Mouse (Mus musculus): ENCODE measurements around the gene Atg9b. TPM values are rescaled to one million over a fixed set of nuclear protein-coding genes. Genes with fewer than 3 reads are reported as not detected.
"Not testable (repeated sequence)": the region's sequence is repeated elsewhere in the genome, so short reads cannot be mapped to it uniquely, and the experiment has no call there.

The Atg9b gene
- polyA plus RNA-seq, 1 experiment from 2014 or later: 0.72 TPM

DNA sequence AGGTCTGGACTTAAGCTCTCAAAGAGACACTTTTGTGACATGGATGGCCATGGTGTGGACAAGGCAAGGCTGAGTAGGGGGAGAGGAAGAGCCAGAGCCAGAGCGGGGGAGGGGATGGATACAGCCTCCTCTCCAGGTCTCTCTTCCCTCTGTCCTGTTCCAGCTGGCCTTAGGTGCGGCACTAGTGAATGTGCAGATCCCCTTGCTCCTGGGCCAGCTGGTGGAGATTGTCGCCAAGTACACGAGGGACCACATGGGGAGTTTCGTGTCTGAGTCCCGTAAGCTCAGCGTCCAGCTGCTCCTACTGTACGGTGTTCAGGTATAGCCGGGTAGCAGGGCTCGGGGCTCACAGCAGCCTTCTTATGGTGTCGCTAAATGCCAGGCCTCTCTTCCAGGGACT is 8.4 kb upstream of the Atg9b start:
- WGBS: 90% methylated on average over 11 of the region's 11 CpGs
- Histone ChIP-seq H3K4me2 (ENCODE audit: low read length) (no peak overlapping the region), H3K27ac (replicated peaks; ENCODE audit: low read depth, low read length) (no peak overlapping the region), H3K9me3 (ENCODE audit: control insufficient read depth, low read length) (no peaks in the 10 kb centered on the region), H3K4me3 (replicated peaks; ENCODE audit: low read depth, low read length) (no peak overlapping the region), H3K4me1 (ENCODE audit: control insufficient read depth, insufficient read depth, low read length) (no peaks in the 10 kb centered on the region), H3K27me3 (ENCODE audit: control insufficient read depth, insufficient read depth, low read length) (no peaks in the 10 kb centered on the region), H3K36me3 (ENCODE audit: control insufficient read depth, insufficient read depth, low read length) (peaks cover 35% of the 10 kb centered on the region), H3K9ac (replicated peaks; ENCODE audit: low read length) (no peak overlapping the region)
- DNase-seq: no peak
- ATAC-seq (ENCODE audit: low FRiP score, low TSS enrichment): no peak

GRCm38 (mm10) chr5:24399686-24400085 is 7.7 kb upstream of the Atg9b start:
- 92% methylated on average over 10 of the region's 10 CpGs for WGBS
- no peak for ATAC-seq (ENCODE audit: low FRiP score, low TSS enrichment)
- Histone ChIP-seq H3K27me3 (ENCODE audit: control insufficient read depth, insufficient read depth, low read length) (no peaks in the 10 kb centered on the region), H3K4me3 (replicated peaks; ENCODE audit: low read depth, low read length) (no peak overlapping the region), H3K4me1 (ENCODE audit: control insufficient read depth, insufficient read depth, low read length) (0 out of 2 replicates have a peak, but pooled peaks cover 3% of the 10 kb centered on the region), H3K27ac (replicated peaks; ENCODE audit: low read depth, low read length) (no peak overlapping the region), H3K9me3 (ENCODE audit: control insufficient read depth, low read length) (no peaks in the 10 kb centered on the region), H3K4me2 (ENCODE audit: low read length) (no peak overlapping the region), H3K36me3 (ENCODE audit: control insufficient read depth, insufficient read depth, low read length) (peaks cover 35% of the 10 kb centered on the region), H3K9ac (replicated peaks; ENCODE audit: low read length) (no peak overlapping the region)
- no peak for DNase-seq

- not testable (repeated sequence) for H3K27ac ChIP-seq (replicated peaks; ENCODE audit: low read depth, low read length); H3K4me1 ChIP-seq (ENCODE audit: control insufficient read depth, insufficient read depth, low read length); ATAC-seq (ENCODE audit: low FRiP score, low TSS enrichment); H3K9ac ChIP-seq (replicated peaks; ENCODE audit: low read length); H3K27me3 ChIP-seq (ENCODE audit: control insufficient read depth, insufficient read depth, low read length); DNase-seq; H3K36me3 ChIP-seq (ENCODE audit: control insufficient read depth, insufficient read depth, low read length); H3K4me2 ChIP-seq (ENCODE audit: low read length); H3K4me3 ChIP-seq (replicated peaks; ENCODE audit: low read depth, low read length); H3K9me3 ChIP-seq (ENCODE audit: control insufficient read depth, low read length)
- WGBS: 91% methylated on average over 6 of the region's 6 CpGs
Observed at GRCm38 (mm10) chr5:24396254-24396653, 4.3 kb upstream of the Atg9b start.

- Histone ChIP-seq H3K27ac (replicated peaks; ENCODE audit: low read depth, low read length) (peak overlapping the region; percentile 83), H3K9me3 (ENCODE audit: control insufficient read depth, low read length) (no peaks in the 10 kb centered on the region), H3K36me3 (ENCODE audit: control insufficient read depth, insufficient read depth, low read length) (no peaks in the 10 kb centered on the region), H3K4me3 (replicated peaks; ENCODE audit: low read depth, low read length) (peak overlapping the region; percentile 55), H3K9ac (replicated peaks; ENCODE audit: low read length) (peak overlapping the region; percentile 52), H3K4me1 (ENCODE audit: control insufficient read depth, insufficient read depth, low read length) (peaks cover 8% of the 10 kb centered on the region; the same call in 1 of the 2 replicates), H3K4me2 (ENCODE audit: low read length) (peak overlapping the region; percentile 50), H3K27me3 (ENCODE audit: control insufficient read depth, insufficient read depth, low read length) (no peaks in the 10 kb centered on the region)
- DNase-seq: peak; percentile 97
- under 1% methylated on average over 36 of the region's 36 CpGs for WGBS
- peak; percentile 96 for ATAC-seq (ENCODE audit: low FRiP score, low TSS enrichment)
Observed at GRCm38 (mm10) chr5:24394165-24394894, 2.4 kb upstream of the Atg9b start.

GRCm38 (mm10) chr5:24393392-24393997 is 1.6 kb upstream of the Atg9b start, which contains the start of gene Abcb8:
Gene Abcb8, plus strand, starts transcription at chr5:24393663.
- Histone ChIP-seq H3K36me3 (ENCODE audit: control insufficient read depth, insufficient read depth, low read length) (no peaks in the 10 kb centered on the region), H3K4me2 (ENCODE audit: low read length) (peak within 1 kb of the TSS; percentile 50), H3K27me3 (ENCODE audit: control insufficient read depth, insufficient read depth, low read length) (peaks cover 4% of the 10 kb centered on the region; the same call in 1 of the 2 replicates), H3K27ac (replicated peaks; ENCODE audit: low read depth, low read length) (peak within 1 kb of the TSS; percentile 83), H3K9ac (replicated peaks; ENCODE audit: low read length) (peak within 1 kb of the TSS; percentile 52), H3K9me3 (ENCODE audit: control insufficient read depth, low read length) (no peaks in the 10 kb centered on the region), H3K4me1 (ENCODE audit: control insufficient read depth, insufficient read depth, low read length) (peaks cover 8% of the 10 kb centered on the region; the same call in 1 of the 2 replicates), H3K4me3 (replicated peaks; ENCODE audit: low read depth, low read length) (peak within 1 kb of the TSS; percentile 55)
- ATAC-seq (ENCODE audit: low FRiP score, low TSS enrichment) (no peak), DNase-seq (peak; percentile 86)
- 22% methylated on average over 7 of the region's 7 CpGs for WGBS

GRCm38 (mm10) chr5:24392724-24393123 is 781 bp upstream of the Atg9b start:
- H3K4me3 ChIP-seq (replicated peaks; ENCODE audit: low read depth, low read length): no peak overlapping the region
- WGBS: 78% methylated on average over 7 of the region's 7 CpGs
- ATAC-seq (ENCODE audit: low FRiP score, low TSS enrichment): no peak
- no peak for DNase-seq
- peaks cover 9% of the 10 kb centered on the region; the same call in 1 of the 2 replicates for H3K27me3 ChIP-seq (ENCODE audit: control insufficient read depth, insufficient read depth, low read length)
- no peak overlapping the region for H3K27ac ChIP-seq (replicated peaks; ENCODE audit: low read depth, low read length)
- no peak overlapping the region for H3K9ac ChIP-seq (replicated peaks; ENCODE audit: low read length)
- H3K9me3 ChIP-seq (ENCODE audit: control insufficient read depth, low read length): no peaks in the 10 kb centered on the region
- no peaks in the 10 kb centered on the region for H3K36me3 ChIP-seq (ENCODE audit: control insufficient read depth, insufficient read depth, low read length)
- no peak overlapping the region for H3K4me2 ChIP-seq (ENCODE audit: low read length)
- H3K4me1 ChIP-seq (ENCODE audit: control insufficient read depth, insufficient read depth, low read length): peaks cover 14% of the 10 kb centered on the region; the same call in 1 of the 2 replicates

DNA sequence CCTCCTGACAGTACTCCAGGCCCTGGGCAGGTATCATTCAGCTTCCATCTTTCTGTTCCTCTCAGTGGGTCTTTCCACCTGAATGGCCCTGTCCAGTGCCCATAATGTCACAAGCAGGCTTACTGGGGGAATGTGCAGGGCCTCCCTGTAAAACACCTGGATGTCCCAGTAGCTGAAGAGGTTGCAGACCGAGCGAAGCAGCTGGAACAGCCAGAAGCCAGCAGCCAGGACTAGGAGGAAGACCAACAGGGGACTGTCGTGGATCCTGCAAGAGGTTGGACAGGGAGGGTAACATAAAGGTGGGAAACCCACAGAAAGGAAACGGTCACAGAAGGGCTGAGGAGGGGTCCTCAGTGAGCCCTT is 2.3 kb downstream of the Atg9b start:
- H3K9ac ChIP-seq (replicated peaks; ENCODE audit: low read length): no peak overlapping the region
- H3K4me3 ChIP-seq (replicated peaks; ENCODE audit: low read depth, low read length): no peak overlapping the region
- H3K27me3 ChIP-seq (ENCODE audit: control insufficient read depth, insufficient read depth, low read length): peaks cover 16% of the 10 kb centered on the region; the same call in 1 of the 2 replicates
- no peak for ATAC-seq (ENCODE audit: low FRiP score, low TSS enrichment)
- no peaks in the 10 kb centered on the region for H3K36me3 ChIP-seq (ENCODE audit: control insufficient read depth, insufficient read depth, low read length)
- 78% methylated on average over 4 of the region's 4 CpGs for WGBS
- no peak for DNase-seq
- peaks cover 19% of the 10 kb centered on the region for H3K4me1 ChIP-seq (ENCODE audit: control insufficient read depth, insufficient read depth, low read length)
- no peak overlapping the region for H3K27ac ChIP-seq (replicated peaks; ENCODE audit: low read depth, low read length)
- no peak overlapping the region for H3K4me2 ChIP-seq (ENCODE audit: low read length)
- no peaks in the 10 kb centered on the region for H3K9me3 ChIP-seq (ENCODE audit: control insufficient read depth, low read length)

- peaks cover 20% of the 10 kb centered on the region for H3K4me1 ChIP-seq (ENCODE audit: control insufficient read depth, insufficient read depth, low read length)
- H3K9me3 ChIP-seq (ENCODE audit: control insufficient read depth, low read length): no peaks in the 10 kb centered on the region
- DNase-seq (no peak), ATAC-seq (ENCODE audit: low FRiP score, low TSS enrichment) (no peak)
- no peaks in the 10 kb centered on the region for H3K36me3 ChIP-seq (ENCODE audit: control insufficient read depth, insufficient read depth, low read length)
- no peak overlapping the region for H3K4me2 ChIP-seq (ENCODE audit: low read length)
- 54% methylated on average over 6 of the region's 7 CpGs for WGBS
- H3K9ac ChIP-seq (replicated peaks; ENCODE audit: low read length): no peak overlapping the region
- H3K27ac ChIP-seq (replicated peaks; ENCODE audit: low read depth, low read length): no peak overlapping the region
- H3K4me3 ChIP-seq (replicated peaks; ENCODE audit: low read depth, low read length): no peak overlapping the region
- peaks cover 16% of the 10 kb centered on the region; the same call in 1 of the 2 replicates for H3K27me3 ChIP-seq (ENCODE audit: control insufficient read depth, insufficient read depth, low read length)
Observed at GRCm38 (mm10) chr5:24389011-24389657, 2.8 kb downstream of the Atg9b start.

All from midbrain, embryonic 14.5 days (tissue).